Mouse (Mus musculus) embryonic fibroblast, embryonic 13.5 days (primary cell): Measurements from ENCODE around the gene Mapk8ip2. TPM values are rescaled to one million over a fixed set of nuclear protein-coding genes. Genes with fewer than 3 reads are reported as not detected.

ENCODE experiments used
- H3K27ac ChIP-seq: 2 replicates; pipeline ENCODE4 v1.5.1; 2012; ENCODE audit warnings: low read length, control low read depth, inconsistent platforms; ENCODE audit not compliant: insufficient read depth
- H3K4me1 ChIP-seq: 2 replicates; pipeline ENCODE4 v1.6.1; 2011; ENCODE audit warnings: low read length; ENCODE audit not compliant: control insufficient read depth, insufficient read depth
- H3K4me3 ChIP-seq: 2 replicates; pipeline ENCODE4 v1.5.1; 2011; ENCODE audit warnings: mild to moderate bottlenecking, control low read depth, low read length; ENCODE audit not compliant: insufficient read depth
- CTCF ChIP-seq: IDR thresholded peaks from 2 replicates; pipeline ENCODE4 v1.5.1; 2011; ENCODE audit warnings: mild to moderate bottlenecking, control low read depth, low read length, moderate library complexity, borderline replicate concordance; ENCODE audit not compliant: insufficient read depth
- POLR2A ChIP-seq: IDR thresholded peaks from 2 replicates; pipeline ENCODE4 v1.6.1; 2011; ENCODE audit warnings: low read depth, mild to moderate bottlenecking, control low read depth, low read length, moderate library complexity
- polyA plus RNA-seq: library from polyadenylated mRNA; stranded (reverse); fragments of >200 nt; gene quantifications from 2 replicates; pipeline ENCODE4 v1.2.4, GENCODE M21; 2011; ENCODE audit warnings: low read depth; ENCODE audit not compliant: missing spikeins, insufficient read length

Mapk8ip2 gene
- polyA plus RNA-seq, 1 experiment = 0.49 TPM

DNA sequence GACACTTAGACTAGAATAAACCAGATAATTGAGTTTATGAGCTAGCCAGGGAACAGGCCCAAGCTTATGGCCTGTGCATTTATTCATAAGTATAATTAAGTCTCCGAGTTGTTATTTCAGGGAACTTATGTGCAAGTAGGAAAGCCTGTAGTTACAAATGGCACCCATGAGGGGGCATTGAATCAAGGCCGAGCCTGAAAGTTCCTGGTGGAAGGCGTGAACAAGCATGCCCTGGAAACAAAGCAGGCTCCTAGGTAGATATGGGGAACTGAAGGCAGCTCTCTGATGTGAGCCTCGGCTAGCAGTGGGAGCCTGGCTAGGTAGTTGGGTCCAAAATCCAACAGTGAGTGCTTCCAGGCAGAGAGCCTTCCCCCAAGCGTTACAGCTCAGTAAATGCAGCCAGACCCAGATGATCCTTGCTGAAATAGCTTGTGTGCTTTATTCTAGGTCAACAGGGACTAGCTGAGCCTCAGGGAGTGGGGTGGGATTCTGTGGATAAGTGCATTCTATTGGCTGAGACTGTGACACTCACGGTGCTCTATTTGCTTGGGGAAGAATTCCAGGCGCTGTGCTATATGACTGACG, 11.1 kb upstream of the Mapk8ip2 start:
- TF ChIP-seq POLR2A (no peak), CTCF (no peak)
- H3K4me1 ChIP-seq = no peaks in the 10 kb centered on the region
- H3K27ac ChIP-seq = no peak overlapping the region
- H3K4me3 ChIP-seq = no peak overlapping the region

- TF ChIP-seq POLR2A (no peak), CTCF (no peak)
- Histone ChIP-seq H3K4me1 (no peaks in the 10 kb centered on the region), H3K27ac (no peak overlapping the region), H3K4me3 (no peak overlapping the region)
Measured at GRCm38 (mm10) chr15:89452906-89453864, 528 bp upstream of the Mapk8ip2 start.

DNA sequence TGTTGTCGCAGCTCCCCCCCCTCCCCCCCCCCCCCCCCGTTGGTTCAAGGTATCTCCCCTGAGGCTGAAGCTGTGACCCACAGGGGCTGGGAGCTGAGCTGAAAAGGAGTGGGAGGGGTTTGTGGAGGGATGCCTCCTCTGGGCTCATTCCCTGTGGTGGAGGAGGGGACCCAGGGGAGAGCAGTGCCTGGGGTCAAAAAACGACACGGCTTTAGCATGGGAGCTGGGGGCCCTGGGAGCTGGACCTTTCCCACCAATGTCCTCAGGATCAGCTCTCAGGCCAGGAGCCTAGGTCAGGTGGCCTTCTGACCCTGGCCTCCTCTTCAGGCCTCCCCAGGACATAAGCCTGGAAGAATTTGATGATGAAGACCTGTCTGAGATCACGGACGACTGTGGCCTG, 1.1 kb downstream of the Mapk8ip2 start:
- H3K4me3 ChIP-seq = no peak overlapping the region
- no peak for TF ChIP-seq POLR2A
- no peak for TF ChIP-seq CTCF
- H3K4me1 ChIP-seq = no peaks in the 10 kb centered on the region
- no peak overlapping the region for H3K27ac ChIP-seq

- no peak overlapping the region for H3K27ac ChIP-seq
- H3K4me1 ChIP-seq = no peaks in the 10 kb centered on the region
- H3K4me3 ChIP-seq = no peak overlapping the region
- TF ChIP-seq POLR2A = no peak
Measured at GRCm38 (mm10) chr15:89455642-89456041, 1.9 kb downstream of the Mapk8ip2 start.

DNA sequence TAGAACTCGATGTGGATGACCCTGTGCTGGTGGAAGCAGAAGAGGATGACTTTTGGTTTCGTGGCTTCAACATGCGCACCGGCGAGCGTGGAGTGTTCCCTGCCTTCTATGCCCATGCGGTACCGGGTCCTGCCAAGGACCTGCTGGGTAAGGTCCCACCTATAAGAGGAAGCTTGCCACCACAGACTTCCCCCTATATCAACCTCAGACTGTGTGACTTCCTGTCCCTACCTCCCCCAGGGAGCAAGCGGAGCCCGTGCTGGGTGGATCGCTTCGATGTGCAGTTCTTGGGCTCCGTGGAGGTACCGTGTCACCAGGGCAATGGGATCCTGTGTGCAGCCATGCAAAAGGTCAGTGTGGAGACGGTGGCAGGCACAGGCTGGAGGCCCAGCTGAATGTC, 5.2 kb downstream of the Mapk8ip2 start:
- H3K27ac ChIP-seq = no peak overlapping the region
- TF ChIP-seq CTCF = no peak
- no peak for TF ChIP-seq POLR2A
- H3K4me1 ChIP-seq = no peaks in the 10 kb centered on the region

GRCm38 (mm10) chr15:89459821-89460220, 6.1 kb downstream of the Mapk8ip2 start:
- Histone ChIP-seq H3K27ac (no peak overlapping the region), H3K4me1 (no peaks in the 10 kb centered on the region), H3K4me3 (no peak overlapping the region)
- TF ChIP-seq CTCF (no peak), POLR2A (no peak)

More for the DNA sequence above, 5.2 kb downstream of the Mapk8ip2 start:
- H3K4me3 ChIP-seq = no peak overlapping the region

- TF ChIP-seq CTCF (no peak), POLR2A (no peak)
- Histone ChIP-seq H3K4me1 (no peaks in the 10 kb centered on the region), H3K27ac (no peak overlapping the region), H3K4me3 (no peak overlapping the region)
Measured at GRCm38 (mm10) chr15:89460298-89460697, 6.6 kb downstream of the Mapk8ip2 start.

DNA sequence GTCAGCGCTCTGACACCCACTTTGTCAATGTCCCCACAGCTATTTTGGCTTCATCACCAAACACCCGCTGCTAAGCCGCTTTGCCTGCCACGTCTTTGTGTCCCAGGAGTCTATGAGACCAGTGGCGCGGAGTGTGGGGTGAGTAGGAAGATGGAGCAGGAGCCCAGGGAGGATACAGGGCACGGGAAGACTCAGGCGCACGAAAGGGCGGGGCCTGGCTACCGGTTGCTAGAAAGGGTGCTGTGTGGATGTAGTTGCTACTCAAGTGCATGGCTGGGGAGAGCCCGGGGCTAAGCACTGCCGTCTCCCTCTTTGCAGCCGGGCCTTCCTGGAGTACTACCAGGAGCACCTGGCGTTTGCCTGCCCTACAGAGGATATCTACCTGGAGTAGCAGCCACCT, 7.6 kb downstream of the Mapk8ip2 start:
- H3K4me1 ChIP-seq = no peaks in the 10 kb centered on the region
- TF ChIP-seq POLR2A (no peak), CTCF (no peak)
- H3K27ac ChIP-seq = no peak overlapping the region

DNA sequence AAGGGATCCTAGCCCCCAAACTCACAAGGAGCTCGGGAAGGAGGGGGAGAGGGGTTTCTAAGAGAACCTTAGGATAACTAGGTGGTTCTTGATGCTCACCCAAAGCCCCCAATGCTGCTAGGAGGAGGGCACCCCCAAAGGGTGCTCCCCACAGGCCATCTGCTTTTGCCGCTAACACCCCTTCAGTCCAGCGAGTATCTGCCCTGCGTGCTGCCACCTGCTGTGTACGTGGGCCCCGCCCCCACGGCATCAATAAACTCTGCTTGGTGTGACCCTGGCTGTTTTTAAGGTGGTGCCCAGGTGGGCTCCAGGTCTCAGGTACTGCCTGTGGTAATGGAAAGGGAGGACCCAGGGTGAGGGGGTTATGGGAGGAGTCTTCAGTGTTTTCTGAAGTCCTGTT, 8.5 kb downstream of the Mapk8ip2 start:
- H3K4me1 ChIP-seq = no peaks in the 10 kb centered on the region
- no peak overlapping the region for H3K4me3 ChIP-seq
- TF ChIP-seq CTCF (no peak), POLR2A (no peak)
- no peak overlapping the region for H3K27ac ChIP-seq

More for the DNA sequence above, 7.6 kb downstream of the Mapk8ip2 start:
- H3K4me3 ChIP-seq = no peak overlapping the region
